In the genomic region with DNA sequence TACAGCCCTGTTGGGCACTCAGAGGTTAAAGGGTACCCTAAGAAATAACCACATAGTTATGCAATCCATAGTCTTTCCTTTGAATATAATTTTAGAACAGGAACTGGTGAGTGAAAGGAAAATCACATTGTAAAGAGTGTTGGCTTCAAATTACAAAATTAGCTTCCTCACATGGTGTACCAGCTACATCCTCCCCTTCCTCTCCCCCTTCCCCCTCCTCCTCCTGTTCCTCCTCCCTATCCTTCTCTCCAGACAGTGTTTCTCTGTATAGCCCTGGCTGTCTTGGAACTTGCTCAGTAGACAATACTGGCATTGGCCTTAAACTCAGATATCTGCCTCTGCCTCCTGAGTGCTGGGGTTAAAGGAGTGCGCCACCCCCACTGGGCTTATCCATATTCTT, we compare ENCODE assay signal across 23 mouse cellular contexts. TPM values are rescaled to one million over a fixed set of nuclear protein-coding genes. Genes with fewer than 3 reads are reported as not detected.
A peak's percentile ranks its signal among the peaks of the same experiment; 100 is the strongest.
DNase-seq lines count a peak whose midpoint lies in the region; ATAC-seq lines count a peak whose summit lies in the region.
"Had no signal": no experiment of that assay in that cellular context is flagged by ENCODE, and none has a peak within 500 bp of the region (broad histone marks: within the 10 kb centered on the region; RNA-seq: fewer than 3 reads in every experiment).

No protein-coding gene starts in this region.

- H3K4me2 ChIP-seq in midbrain, embryonic 11.5 days, result no peak overlapping the region
- no peak overlapping the region for H3K4me2 ChIP-seq in midbrain, embryonic 16.5 days (ENCODE audit: low read length)
- H3K4me2 ChIP-seq: heart, embryonic 13.5 days; hindbrain, embryonic 14.5 days; liver, embryonic 12.5 days; lung, embryonic 15.5 days; midbrain, embryonic 12.5 days; neural tube, embryonic 12.5 days had no signal

- no peak overlapping the region for H3K27ac ChIP-seq in midbrain, embryonic 11.5 days (ENCODE audit: low read depth, low read length)
- no peak overlapping the region for H3K27ac ChIP-seq in midbrain, embryonic 16.5 days (ENCODE audit: low read length)
- H3K27ac ChIP-seq: heart, adult 2 months; heart, embryonic 13.5 days; hindbrain, embryonic 14.5 days; liver, embryonic 12.5 days; lung, embryonic 15.5 days; midbrain, embryonic 12.5 days; neural tube, embryonic 12.5 days had no signal

- H3K9ac ChIP-seq in midbrain, embryonic 11.5 days (ENCODE audit: low read length), result no peak overlapping the region
- H3K9ac ChIP-seq in midbrain, embryonic 16.5 days (ENCODE audit: low read depth, low read length), result no peak overlapping the region
- H3K9ac ChIP-seq: forebrain, postnatal 0 days; heart, embryonic 13.5 days; hindbrain, embryonic 14.5 days; liver, embryonic 12.5 days; lung, embryonic 15.5 days; midbrain, embryonic 12.5 days; neural tube, embryonic 12.5 days had no signal

- DNase-seq in layer of hippocampus, adult 9-11 months, result peak; percentile 51
- no peak for DNase-seq in layer of hippocampus, adult 11-12 months (ENCODE audit: low spot score)
- peak; percentile 79 for DNase-seq in midbrain, embryonic 11.5 days (ENCODE audit: low spot score, missing footprints)
- no peak for DNase-seq in spleen, adult 12 weeks (ENCODE audit: low spot score)
- no peak for DNase-seq in natural killer cell, adult 2 months (ENCODE audit: low spot score in 2 of 2)
- DNase-seq: adrenal gland, postnatal 10 days; cerebellum, adult 9-10 months; forebrain, postnatal 0 days; kidney, adult 8-10 months; kidney, postnatal 14 days; lung, postnatal 4 days; right cerebral cortex, postnatal 14 days; spleen, adult 18-20 months had no signal

- no peaks in the 10 kb centered on the region for H3K4me1 ChIP-seq in midbrain, embryonic 11.5 days (ENCODE audit: control insufficient read depth, insufficient read depth, low read length)
- H3K4me1 ChIP-seq in midbrain, embryonic 16.5 days (ENCODE audit: control insufficient read depth, insufficient read depth, low read length), result peaks cover 2% of the 10 kb centered on the region; the same call in 1 of the 2 replicates

- no peak overlapping the region for H3K4me3 ChIP-seq in midbrain, embryonic 11.5 days (ENCODE audit: low read depth, low read length)
- H3K4me3 ChIP-seq in midbrain, embryonic 16.5 days (ENCODE audit: low read depth, low read length), result no peak overlapping the region
- H3K4me3 ChIP-seq: heart, adult 2 months; heart, embryonic 13.5 days; liver, embryonic 12.5 days; lung, embryonic 15.5 days; midbrain, embryonic 12.5 days; neural tube, embryonic 12.5 days had no signal

- no peaks in the 10 kb centered on the region for H3K36me3 ChIP-seq in midbrain, embryonic 11.5 days (ENCODE audit: control insufficient read depth, insufficient read depth, low read length)
- H3K36me3 ChIP-seq in midbrain, embryonic 16.5 days (ENCODE audit: control insufficient read depth, insufficient read depth, low read length), result no peaks in the 10 kb centered on the region
- H3K36me3 ChIP-seq: heart, embryonic 13.5 days; liver, embryonic 12.5 days; lung, embryonic 15.5 days; midbrain, embryonic 12.5 days; neural tube, embryonic 12.5 days had no signal

- 92% methylated on average over 1 of the region's 1 CpGs for WGBS in midbrain, embryonic 11.5 days
- 91% methylated on average over 1 of the region's 1 CpGs for WGBS in midbrain, embryonic 16.5 days

- H3K9me3 ChIP-seq in midbrain, embryonic 11.5 days (ENCODE audit: control insufficient read depth, low read length), result no peaks in the 10 kb centered on the region
- H3K9me3 ChIP-seq in midbrain, embryonic 16.5 days (replicated peaks; ENCODE audit: control insufficient read depth, low read length, poor library complexity, severe bottlenecking), result no peaks in the 10 kb centered on the region
- H3K9me3 ChIP-seq: heart, embryonic 13.5 days; liver, embryonic 12.5 days; lung, embryonic 15.5 days; midbrain, embryonic 12.5 days; neural tube, embryonic 12.5 days had no signal

- H3K27me3 ChIP-seq in midbrain, embryonic 11.5 days (ENCODE audit: control insufficient read depth, insufficient read depth, low read length), result no peaks in the 10 kb centered on the region
- no peaks in the 10 kb centered on the region for H3K27me3 ChIP-seq in midbrain, embryonic 16.5 days (ENCODE audit: control insufficient read depth, insufficient read depth, low read depth, low read length)
- H3K27me3 ChIP-seq: heart, embryonic 13.5 days; liver, embryonic 12.5 days; lung, embryonic 15.5 days; neural tube, embryonic 12.5 days had no signal

- ATAC-seq in midbrain, embryonic 11.5 days (ENCODE audit: low FRiP score), result no peak
- no peak for ATAC-seq in midbrain, embryonic 16.5 days
- ATAC-seq in granulocyte monocyte progenitor cell, adult 5-6 weeks (replicated peaks; ENCODE audit: poor library complexity, severe bottlenecking), result peak; percentile 86
- ATAC-seq: forebrain, postnatal 0 days; inflammation-experienced regulatory T-cells, adult 6 months; liver, embryonic 12.5 days had no signal

RNA-seq across cellular contexts. Expression of a gene that starts 26.1 kb away (rescaled TPM):
- 5.5 and 8.3 TPM in 2 replicates for polyA plus RNA-seq in midbrain, embryonic 11.5 days (2014; fragmentation: Nextera tagmentation; extraction: Ambion mirVana)
- polyA plus RNA-seq in midbrain, embryonic 16.5 days (2015; fragmentation: Nextera tagmentation; extraction: Ambion mirVana), result 5.7 and 6.0 TPM in 2 replicates
- 0.26 TPM in 1 of 2 replicates, not detected in the other for total RNA-seq in granulocyte monocyte progenitor cell, adult 5-6 weeks (2014; fragmentation: Nextera tagmentation)
- total RNA-seq in granulocyte monocyte progenitor cell, adult 5-6 weeks (2017), result not detected in 2 replicates

Comparison
In these comparisons a context has a peak if more than half of its experiments do, and no peak if none do; other contexts are left out.
1. DNase-seq: peak in layer of hippocampus, adult 9-11 months (single experiment) and midbrain, embryonic 11.5 days (single experiment); none in layer of hippocampus, adult 11-12 months (single experiment), spleen, adult 12 weeks (single experiment) and natural killer cell, adult 2 months (0 of 2).